Mouse (Mus musculus): ENCODE data around the gene Mus81. TPM values are rescaled to one million over a fixed set of nuclear protein-coding genes. Genes with fewer than 3 reads are reported as not detected.
A peak's percentile ranks its signal among the peaks of the same experiment; 100 is the strongest.

Mus81 gene
- total and polyA plus RNA-seq, 3 experiments: 16.0 to 38.0 (median 19.5) TPM

DNA sequence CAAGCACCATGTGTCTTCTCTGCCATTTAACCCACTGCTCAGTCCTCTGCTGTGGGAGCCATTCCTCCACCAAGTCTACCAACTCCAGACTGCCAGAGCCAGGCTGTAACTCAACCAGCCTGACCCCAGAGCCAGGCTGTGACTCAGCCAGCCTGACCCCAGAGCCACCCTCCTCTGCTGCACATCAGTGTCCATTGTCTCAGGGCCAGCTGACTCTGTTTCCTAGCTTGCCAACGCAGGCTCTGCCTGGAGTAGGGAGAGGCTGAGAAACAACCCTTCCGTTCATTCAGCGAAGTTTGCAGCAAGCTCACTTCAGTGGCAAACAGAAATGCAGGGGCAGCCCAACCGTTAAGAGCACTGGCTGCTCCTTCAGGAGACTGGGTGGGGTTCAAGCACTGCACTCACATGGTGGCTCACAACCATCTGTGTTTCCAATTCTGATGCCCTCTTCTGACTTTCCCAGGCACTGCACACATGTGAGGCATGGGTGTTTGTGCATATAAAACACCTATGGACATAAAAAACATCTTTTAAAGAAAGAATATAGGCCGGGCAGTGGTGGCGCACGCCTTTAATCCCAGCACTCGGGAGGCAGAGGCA lies 28.8 kb upstream of the Mus81 start:
- no peak overlapping the region for H3K4me3 ChIP-seq (ENCODE audit: low read depth, low read length)
- TF ChIP-seq POLR2AphosphoS5 (IDR thresholded peaks at IDR 0.05; ENCODE audit: insufficient replicate concordance, low read depth, low read length) (no peak), GATA1 (IDR thresholded peaks at IDR 0.05; ENCODE audit: borderline replicate concordance, low read length) (no peak), CTCF (IDR thresholded peaks at IDR 0.05; ENCODE audit: low read depth, low read length) (no peak), GATA2 (IDR thresholded peaks at IDR 0.05; ENCODE audit: borderline replicate concordance, low read depth, low read length) (no peak), TAL1 (conservative IDR thresholded peaks at IDR 0.05; ENCODE audit: low read depth, low read length) (no peak)
- no peak for ATAC-seq (ENCODE audit: extremely low read depth, insufficient number of reproducible peaks, low FRiP score, poor library complexity, severe bottlenecking)

DNA sequence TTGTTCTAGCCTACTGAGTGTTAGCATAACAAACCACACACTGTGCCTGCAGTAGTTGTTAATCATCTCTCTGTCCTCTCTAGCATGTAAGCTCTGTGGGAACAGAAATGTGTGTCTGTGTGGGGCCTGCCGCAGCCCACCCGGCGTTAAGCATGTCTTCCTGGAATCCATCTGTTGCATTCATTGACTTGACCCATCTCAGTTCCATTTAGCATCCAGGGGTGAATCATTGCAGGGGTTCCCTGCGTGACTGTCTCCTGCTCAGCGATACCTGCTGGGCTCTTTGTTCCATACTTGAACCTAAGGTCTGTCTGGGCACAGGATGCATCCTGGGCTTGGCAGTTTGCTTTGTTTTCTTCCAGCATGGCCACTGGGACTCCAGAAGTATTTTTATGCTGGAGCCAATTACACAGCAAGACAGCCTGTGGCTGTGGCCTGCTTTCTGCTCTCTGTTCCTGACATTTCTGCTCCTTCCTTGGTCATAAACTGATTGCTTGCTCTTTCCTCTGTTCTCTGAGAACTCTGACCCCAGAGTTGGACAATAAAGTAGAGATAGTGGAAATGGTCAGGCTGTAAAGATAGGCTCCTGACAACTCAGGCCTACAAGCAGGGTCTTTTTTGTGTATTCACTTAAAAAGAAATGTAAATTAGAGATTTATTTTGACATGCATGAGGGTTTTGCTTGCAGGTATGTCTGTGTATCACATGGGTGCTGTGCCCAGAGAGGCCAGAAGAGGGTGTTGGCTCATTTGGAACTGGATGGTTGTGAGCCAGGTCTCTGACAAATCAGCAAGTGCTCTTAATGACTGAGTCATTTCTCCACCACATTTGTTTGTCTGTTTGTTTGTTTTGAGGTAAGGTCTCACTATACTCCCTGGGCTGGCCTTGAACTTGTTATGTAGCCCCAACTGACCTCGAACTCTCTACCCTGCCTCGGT lies 27.9 kb upstream of the Mus81 start:
- no peak for TF ChIP-seq CTCF (IDR thresholded peaks at IDR 0.05; ENCODE audit: low read depth, low read length)
- TF ChIP-seq GATA2 (IDR thresholded peaks at IDR 0.05; ENCODE audit: borderline replicate concordance, low read depth, low read length): no peak
- Histone ChIP-seq H3K4me1 (ENCODE audit: insufficient read depth, low read depth, low read length) (peaks cover 41% of the 10 kb centered on the region), H3K9me3 (replicated peaks) (no peaks in the 10 kb centered on the region), H3K27me3 (ENCODE audit: insufficient read depth, low read length) (peaks cover under 1% of the 10 kb centered on the region; the same call in 1 of the 2 replicates), H3K4me3 (ENCODE audit: low read depth, low read length) (no peak overlapping the region), H3K36me3 (replicated peaks) (no peaks in the 10 kb centered on the region)
- ATAC-seq (ENCODE audit: extremely low read depth, insufficient number of reproducible peaks, low FRiP score, poor library complexity, severe bottlenecking): no peak
- DNase-seq (ENCODE audit: low spot score): no peak

More for the DNA sequence above, 28.8 kb upstream of the Mus81 start:
- Histone ChIP-seq H3K36me3 (replicated peaks) (no peaks in the 10 kb centered on the region), H3K4me1 (ENCODE audit: insufficient read depth, low read depth, low read length) (peaks cover 32% of the 10 kb centered on the region), H3K27me3 (ENCODE audit: insufficient read depth, low read length) (peaks cover 7% of the 10 kb centered on the region; the same call in 1 of the 2 replicates), H3K9me3 (replicated peaks) (no peaks in the 10 kb centered on the region)
- DNase-seq (ENCODE audit: low spot score): no peak

DNA sequence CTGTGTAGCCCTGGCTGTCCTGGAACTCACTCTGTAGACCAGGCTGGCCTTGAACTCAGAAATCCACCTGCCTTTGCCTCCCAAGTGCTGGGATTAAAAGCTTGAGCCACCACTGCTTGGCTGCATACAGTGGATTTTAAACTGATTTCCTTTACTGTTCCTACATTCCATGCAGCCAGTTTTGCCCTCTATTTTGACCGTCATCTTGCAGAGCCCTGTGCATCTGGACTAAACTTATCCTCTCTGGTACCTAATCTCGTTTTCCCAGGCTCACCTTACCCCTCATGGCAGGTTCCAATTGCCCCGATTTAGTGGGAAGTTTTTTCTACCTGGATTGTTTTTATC lies 24.8 kb upstream of the Mus81 start:
- H3K36me3 ChIP-seq (replicated peaks): no peaks in the 10 kb centered on the region
- peak overlapping the region; percentile 13; the same call in 1 of the 2 replicates for H3K4me3 ChIP-seq (ENCODE audit: low read depth, low read length)
- H3K27me3 ChIP-seq (ENCODE audit: insufficient read depth, low read length): no peaks in the 10 kb centered on the region; the same call in 1 of the 2 replicates
- ATAC-seq (ENCODE audit: extremely low read depth, insufficient number of reproducible peaks, low FRiP score, poor library complexity, severe bottlenecking) (no peak), DNase-seq (ENCODE audit: low spot score) (no peak)
- no peaks in the 10 kb centered on the region for H3K9me3 ChIP-seq (replicated peaks)
- TF ChIP-seq POLR2AphosphoS5 (IDR thresholded peaks at IDR 0.05; ENCODE audit: insufficient replicate concordance, low read depth, low read length): no peak
- TF ChIP-seq TAL1 (conservative IDR thresholded peaks at IDR 0.05; ENCODE audit: low read depth, low read length): no peak
- no peak for TF ChIP-seq GATA1 (IDR thresholded peaks at IDR 0.05; ENCODE audit: borderline replicate concordance, low read length)
- no peak for TF ChIP-seq CTCF (IDR thresholded peaks at IDR 0.05; ENCODE audit: low read depth, low read length)
- no peak for TF ChIP-seq GATA2 (IDR thresholded peaks at IDR 0.05; ENCODE audit: borderline replicate concordance, low read depth, low read length)
- H3K4me1 ChIP-seq (ENCODE audit: insufficient read depth, low read depth, low read length): peaks cover 58% of the 10 kb centered on the region

DNA sequence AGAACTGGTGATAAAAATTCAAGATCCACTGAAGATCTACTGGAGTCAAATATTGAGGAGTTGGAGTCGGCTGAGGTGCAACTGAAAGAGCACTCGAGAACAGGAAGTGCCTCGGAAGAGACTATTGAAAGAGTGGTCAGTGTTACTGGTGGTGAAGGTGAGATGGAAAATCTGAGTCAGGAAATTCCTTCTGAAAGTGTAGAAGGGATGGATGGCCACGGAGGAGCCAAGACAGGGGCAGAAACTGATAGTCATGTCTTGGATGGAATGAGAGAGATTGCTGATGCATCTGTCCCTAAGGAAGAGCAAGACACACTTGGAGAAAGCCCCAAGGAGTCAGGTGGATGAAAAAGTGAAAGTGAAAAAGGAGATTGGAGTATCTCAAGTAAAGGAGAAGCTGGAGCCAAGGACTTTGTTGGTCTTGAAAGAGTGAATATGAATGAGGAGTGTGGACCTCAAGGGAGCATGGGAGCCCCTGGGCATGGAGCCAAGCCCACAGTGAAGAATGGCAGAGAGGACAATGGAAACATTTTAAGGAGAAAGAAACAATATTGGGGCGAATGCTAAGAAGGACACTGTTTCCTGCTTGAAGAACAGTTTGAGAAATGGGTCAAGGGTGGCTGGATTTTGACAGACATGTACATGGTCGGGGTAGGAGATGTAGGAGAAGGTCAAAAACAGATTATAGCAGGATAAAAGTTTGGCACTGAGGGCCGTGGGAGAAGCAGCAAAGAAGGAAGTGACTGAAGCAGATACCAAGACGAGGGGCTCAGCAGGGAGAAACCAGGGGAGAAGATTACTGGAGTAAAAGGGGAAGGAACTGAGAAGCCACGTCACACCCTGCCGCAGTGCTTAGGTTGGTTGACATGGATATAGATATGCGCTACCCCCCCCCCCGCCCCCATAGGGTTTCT lies 24.1 kb upstream of the Mus81 start:
- Histone ChIP-seq H3K36me3 (replicated peaks) (no peaks in the 10 kb centered on the region), H3K4me1 (ENCODE audit: insufficient read depth, low read depth, low read length) (peaks cover 56% of the 10 kb centered on the region), H3K9me3 (replicated peaks) (no peaks in the 10 kb centered on the region), H3K4me3 (ENCODE audit: low read depth, low read length) (peak overlapping the region; percentile 13; the same call in 1 of the 2 replicates), H3K27me3 (ENCODE audit: insufficient read depth, low read length) (no peaks in the 10 kb centered on the region; the same call in 1 of the 2 replicates)
- DNase-seq (ENCODE audit: low spot score) (peak; percentile 63), ATAC-seq (ENCODE audit: extremely low read depth, insufficient number of reproducible peaks, low FRiP score, poor library complexity, severe bottlenecking) (no peak)
- TF ChIP-seq GATA1 (IDR thresholded peaks at IDR 0.05; ENCODE audit: borderline replicate concordance, low read length): no peak
- no peak for TF ChIP-seq CTCF (IDR thresholded peaks at IDR 0.05; ENCODE audit: low read depth, low read length)
- no peak for TF ChIP-seq TAL1 (conservative IDR thresholded peaks at IDR 0.05; ENCODE audit: low read depth, low read length)
- no peak for TF ChIP-seq GATA2 (IDR thresholded peaks at IDR 0.05; ENCODE audit: borderline replicate concordance, low read depth, low read length)
- TF ChIP-seq POLR2AphosphoS5 (IDR thresholded peaks at IDR 0.05; ENCODE audit: insufficient replicate concordance, low read depth, low read length): no peak

DNA sequence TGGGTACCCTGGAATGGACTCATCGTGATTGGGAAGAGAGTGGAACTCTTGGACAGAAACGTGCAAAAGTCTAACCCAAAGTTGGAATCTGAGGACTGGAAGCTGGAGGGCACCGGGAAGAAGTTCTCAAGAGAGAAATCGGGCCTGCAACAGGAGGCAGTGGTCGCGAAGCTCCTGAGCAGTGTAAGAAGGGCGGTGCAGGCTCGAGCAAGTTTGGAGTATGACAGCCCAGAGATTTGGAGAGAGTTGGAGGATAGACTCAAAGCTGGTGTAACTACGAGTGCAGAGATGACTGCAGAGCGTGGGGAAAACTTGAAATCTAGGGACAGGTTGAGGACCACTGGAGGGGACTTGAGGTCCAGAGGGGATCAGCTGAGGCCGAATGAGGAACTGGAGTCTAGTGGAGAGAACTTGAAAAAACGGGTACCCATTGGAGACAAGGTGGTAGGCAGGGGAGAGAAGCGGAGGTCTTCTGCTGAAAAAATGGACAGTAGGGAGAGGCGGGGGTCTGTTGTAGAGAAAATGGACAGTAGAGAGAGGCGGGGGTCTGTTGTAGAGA lies 23.0 kb upstream of the Mus81 start:
- Histone ChIP-seq H3K36me3 (replicated peaks) (peaks cover 2% of the 10 kb centered on the region), H3K4me3 (ENCODE audit: low read depth, low read length) (peak overlapping the region; percentile 72), H3K4me1 (ENCODE audit: insufficient read depth, low read depth, low read length) (peaks cover 52% of the 10 kb centered on the region), H3K9me3 (replicated peaks) (no peaks in the 10 kb centered on the region), H3K27me3 (ENCODE audit: insufficient read depth, low read length) (no peaks in the 10 kb centered on the region)
- no peak for ATAC-seq (ENCODE audit: extremely low read depth, insufficient number of reproducible peaks, low FRiP score, poor library complexity, severe bottlenecking)
- DNase-seq (ENCODE audit: low spot score): no peak
- TF ChIP-seq POLR2AphosphoS5 (IDR thresholded peaks at IDR 0.05; ENCODE audit: insufficient replicate concordance, low read depth, low read length): no peak
- no peak for TF ChIP-seq GATA1 (IDR thresholded peaks at IDR 0.05; ENCODE audit: borderline replicate concordance, low read length)
- TF ChIP-seq CTCF (IDR thresholded peaks at IDR 0.05; ENCODE audit: low read depth, low read length): no peak
- no peak for TF ChIP-seq TAL1 (conservative IDR thresholded peaks at IDR 0.05; ENCODE audit: low read depth, low read length)
- TF ChIP-seq GATA2 (IDR thresholded peaks at IDR 0.05; ENCODE audit: borderline replicate concordance, low read depth, low read length): no peak

Data from G1E (cell line).